Mouse (Mus musculus) mouse trophoblast stem cell (cell line): ENCODE data around the gene Ube4b.

Experiments used
- in situ Hi-C, 2 experiments: fragments of 300-500 bp; cut with MseI, MboI; formaldehyde crosslinking; loops; 2 replicates in 1 of 2; 3 replicates in 1 of 2; pipeline ENCODE4 v1.15.1; 2025

The Ube4b gene

GRCm38 (mm10) chr4:149340680-149341079 is 85.9 kb downstream of the Ube4b start:
- in situ Hi-C loops: no loop called here

GRCm38 (mm10) chr4:149339426-149340214 is 86.9 kb downstream of the Ube4b start:
- in situ Hi-C loops: no loop called here

- in situ Hi-C loops: no loop called here
Observed at GRCm38 (mm10) chr4:149338137-149338536, 88.4 kb downstream of the Ube4b start.

- in situ Hi-C loops: no loop called here
Observed at GRCm38 (mm10) chr4:149337353-149337752, 89.2 kb downstream of the Ube4b start.

- in situ Hi-C loops: no loop called here
Observed at GRCm38 (mm10) chr4:149336302-149336701, 90.2 kb downstream of the Ube4b start.

GRCm38 (mm10) chr4:149334881-149335280 is 91.7 kb downstream of the Ube4b start:
- in situ Hi-C loops: no loop called here

- in situ Hi-C loops: no loop called here
Observed at GRCm38 (mm10) chr4:149332726-149333125, 93.8 kb downstream of the Ube4b start.

- in situ Hi-C loops: no loop called here
Observed at GRCm38 (mm10) chr4:149330495-149330894, 96.1 kb downstream of the Ube4b start.

GRCm38 (mm10) chr4:149328735-149329134 is 97.8 kb downstream of the Ube4b start:
- in situ Hi-C loops: no loop called here

- in situ Hi-C loops: no loop called here
Observed at GRCm38 (mm10) chr4:149327281-149327680, 99.3 kb downstream of the Ube4b start.

- in situ Hi-C loops: no loop called here
Observed at GRCm38 (mm10) chr4:149325411-149326162, 101.0 kb downstream of the Ube4b start.

GRCm38 (mm10) chr4:149323730-149324129 is 102.8 kb downstream of the Ube4b start:
- in situ Hi-C loops: no loop called here

- in situ Hi-C loops: no loop called here
Observed at GRCm38 (mm10) chr4:149322718-149323117, 103.8 kb downstream of the Ube4b start.

GRCm38 (mm10) chr4:149322286-149322685 is 104.3 kb downstream of the Ube4b start:
- in situ Hi-C loops: no loop called here

- in situ Hi-C loops: no loop called here
Observed at GRCm38 (mm10) chr4:149319088-149319487, 107.5 kb downstream of the Ube4b start.

- in situ Hi-C loops: no loop called here
Observed at GRCm38 (mm10) chr4:149317387-149317786, 109.2 kb downstream of the Ube4b start.

GRCm38 (mm10) chr4:149314275-149314837 is 112.2 kb downstream of the Ube4b start:
- in situ Hi-C loops: no loop called here

- in situ Hi-C loops: no loop called here
Observed at GRCm38 (mm10) chr4:149313558-149314253, 112.8 kb downstream of the Ube4b start.

GRCm38 (mm10) chr4:149311996-149312395 is 114.6 kb downstream of the Ube4b start:
- in situ Hi-C loops: no loop called here

- in situ Hi-C loops: no loop called here
Observed at GRCm38 (mm10) chr4:149308491-149308820, 118.1 kb downstream of the Ube4b start.

GRCm38 (mm10) chr4:149307596-149308490 is 118.7 kb downstream of the Ube4b start, which contains the start of gene Kif1b:
TSS of gene Kif1b (minus strand) at chr4:149307693.
- in situ Hi-C loops: no loop called here
